Mouse (Mus musculus) stomach, postnatal 0 days (tissue): ENCODE measurements at regions not wholly inside any gene's neighbourhood (a gene's known extent, or its start where the extent isn't known, plus 50 kb on each side); places are given as distances from the start of the nearest gene placed in this dataset.

ENCODE experiments used
- CTCF ChIP-seq: IDR thresholded peaks from 2 replicates; pipeline ENCODE4 v1.5.1; 2016; ENCODE audit warnings: antibody characterized with exemption, low read depth, mild to moderate bottlenecking, moderate library complexity
- EP300 ChIP-seq: optimal IDR thresholded peaks from 2 replicates; pipeline ENCODE3; 2016; ENCODE audit warnings: antibody characterized with exemption

- TF ChIP-seq CTCF (no peak), EP300 (no peak)
Measured at GRCm38 (mm10) chr8:92136413-92136812, 221.0 kb upstream of the Irx5 start.
